Mouse (Mus musculus) thymus, adult 2 months (tissue): ENCODE results near the gene Gm42906.

Source experiments
- CTCF ChIP-seq: fragments of 200-500 bp; IDR thresholded peaks from 2 replicates; pipeline ENCODE4 v1.5.1; 2012; ENCODE audit warnings: mild to moderate bottlenecking, control low read depth, low read length, moderate library complexity, borderline replicate concordance; ENCODE audit not compliant: control insufficient read depth, poor library complexity, insufficient read depth; ENCODE audit errors: extremely low read depth
- POLR2A ChIP-seq: fragments of 200-500 bp; IDR thresholded peaks from 2 replicates; pipeline ENCODE4 v1.6.1; 2012; ENCODE audit warnings: mild to moderate bottlenecking, low read length, control low read depth, moderate library complexity; ENCODE audit not compliant: control insufficient read depth, poor library complexity, insufficient read depth; ENCODE audit errors: extremely low read depth

GRCm38 (mm10) chr5:151133744-151134143 lies 294.2 kb downstream of the Gm42906 start:
- TF ChIP-seq CTCF (no peak), POLR2A (no peak)
